Mouse (Mus musculus) kidney, embryonic 14.5 days (tissue): ENCODE data around the gene Robo3. TPM values are rescaled to one million over a fixed set of nuclear protein-coding genes. Genes with fewer than 3 reads are reported as not detected.

Experiments used
- ATAC-seq: fragments of 200-750 bp; cut with Nextera tagmentation; 2 replicates; pipeline ENCODE4 v1.8.0; 2017; ENCODE audit warnings: moderate number of reproducible peaks, mild to moderate bottlenecking, moderate TSS enrichment, moderate library complexity; ENCODE audit not compliant: low FRiP score, low TSS enrichment
- H3K27ac ChIP-seq: fragments of 300-500 bp; sonication (generic); 2 replicates; pipeline ENCODE4 v1.5.1; 2014; ENCODE audit warnings: low read depth, mild to moderate bottlenecking, low read length, moderate library complexity, mixed read lengths
- H3K27me3 ChIP-seq: fragments of 300-500 bp; sonication (generic); 2 replicates; pipeline ENCODE4 v1.6.1; 2014; ENCODE audit warnings: mild to moderate bottlenecking, low read length; ENCODE audit not compliant: control insufficient read depth, insufficient read depth
- H3K36me3 ChIP-seq: fragments of 300-500 bp; sonication (generic); 2 replicates; pipeline ENCODE4 v1.6.1; 2014; ENCODE audit warnings: low read length, mixed read lengths; ENCODE audit not compliant: control insufficient read depth, insufficient read depth
- H3K4me1 ChIP-seq: fragments of 300-500 bp; sonication (generic); 2 replicates; pipeline ENCODE4 v1.6.1; 2014; ENCODE audit warnings: low read length, mixed read lengths; ENCODE audit not compliant: control insufficient read depth, insufficient read depth
- H3K4me2 ChIP-seq: fragments of 300-500 bp; sonication (generic); replicated peaks from 2 replicates; pipeline ENCODE4 v1.6.1; 2014; ENCODE audit warnings: low read depth, mild to moderate bottlenecking, low read length
- H3K4me3 ChIP-seq: fragments of 300-500 bp; sonication (generic); 2 replicates; pipeline ENCODE4 v1.5.1; 2014; ENCODE audit warnings: mild to moderate bottlenecking, low read length
- H3K9ac ChIP-seq: fragments of 300-500 bp; sonication (generic); 2 replicates; pipeline ENCODE4 v1.6.1; 2014; ENCODE audit warnings: low read depth, mild to moderate bottlenecking, low read length, moderate library complexity
- H3K9me3 ChIP-seq: fragments of 300-500 bp; sonication (generic); 2 replicates; pipeline ENCODE4 v1.6.1; 2016; ENCODE audit warnings: low read length; ENCODE audit not compliant: control insufficient read depth
- WGBS: fragments of 180-500 bp; shearing (Covaris S2); extraction: QIAGEN DNeasy Blood & Tissue Kit; methylation state at CpG from one replicate; pipeline ENCODE4 v1.1.7; 2014; 5-methylcytosine and 5-hydroxymethylcytosine counted together
- polyA plus RNA-seq: library from polyadenylated mRNA; unstranded; fragments of >200 nt; fragmentation: Nextera tagmentation; extraction: Ambion mirVana; gene quantifications from 2 replicates; pipeline ENCODE4 v1.2.1, GENCODE M21; 2014

Robo3 gene
- polyA plus RNA-seq, 1 experiment from 2014 or later: 0.09 TPM

- no peaks in the 10 kb centered on the region for H3K9me3 ChIP-seq
These were observed 24.1 kb upstream of the Robo3 start for GRCm38 (mm10) chr9:37457151-37457550.

GRCm38 (mm10) chr9:37456481-37456910 is 23.4 kb upstream of the Robo3 start:
- peak overlapping the region; percentile 35; the same call in 1 of the 2 replicates for H3K4me2 ChIP-seq
- H3K36me3 ChIP-seq: no peaks in the 10 kb centered on the region
- H3K27ac ChIP-seq: no peak overlapping the region
- WGBS: 0% methylated on average over 20 of the region's 20 CpGs
- ATAC-seq: peak; percentile 26; the same call in 1 of the 2 replicates
- peak overlapping the region; percentile 23 for H3K4me3 ChIP-seq
- no peak overlapping the region for H3K9ac ChIP-seq
- H3K4me1 ChIP-seq: peaks cover 11% of the 10 kb centered on the region; the same call in 1 of the 2 replicates
- no peaks in the 10 kb centered on the region for H3K9me3 ChIP-seq
- peaks cover 96% of the 10 kb centered on the region for H3K27me3 ChIP-seq

More at GRCm38 (mm10) chr9:37457151-37457550, 24.1 kb upstream of the Robo3 start:
- no peak overlapping the region for H3K9ac ChIP-seq
- no peak overlapping the region for H3K4me2 ChIP-seq
- H3K36me3 ChIP-seq: no peaks in the 10 kb centered on the region
- WGBS: 39% methylated on average over 1 of the region's 1 CpGs
- no peak for ATAC-seq
- H3K4me3 ChIP-seq: no peak overlapping the region
- H3K27ac ChIP-seq: no peak overlapping the region
- H3K4me1 ChIP-seq: peaks cover 11% of the 10 kb centered on the region; the same call in 1 of the 2 replicates
- H3K27me3 ChIP-seq: peaks cover 96% of the 10 kb centered on the region

- Histone ChIP-seq H3K36me3 (no peaks in the 10 kb centered on the region), H3K27me3 (peaks cover 97% of the 10 kb centered on the region), H3K4me2 (no peak overlapping the region), H3K27ac (no peak overlapping the region), H3K9ac (no peak overlapping the region), H3K4me1 (peaks cover 11% of the 10 kb centered on the region; the same call in 1 of the 2 replicates), H3K9me3 (no peaks in the 10 kb centered on the region), H3K4me3 (0 out of 2 replicates have a peak overlapping the region, but pooled peaks have one; percentile 23)
- ATAC-seq: no peak
- 3% methylated on average over 8 of the region's 8 CpGs for WGBS
These were observed 22.8 kb upstream of the Robo3 start for GRCm38 (mm10) chr9:37455868-37456267.

- Histone ChIP-seq H3K9me3 (no peaks in the 10 kb centered on the region), H3K27me3 (peaks cover 91% of the 10 kb centered on the region), H3K27ac (no peak overlapping the region), H3K9ac (no peak overlapping the region), H3K4me3 (no peak overlapping the region), H3K36me3 (no peaks in the 10 kb centered on the region), H3K4me1 (peaks cover 6% of the 10 kb centered on the region; the same call in 1 of the 2 replicates), H3K4me2 (no peak overlapping the region)
- ATAC-seq: no peak
- 14% methylated on average over 3 of the region's 3 CpGs for WGBS
These were observed 21.9 kb upstream of the Robo3 start for GRCm38 (mm10) chr9:37454991-37455390.

- Histone ChIP-seq H3K9me3 (no peaks in the 10 kb centered on the region), H3K4me1 (peaks cover 6% of the 10 kb centered on the region; the same call in 1 of the 2 replicates), H3K9ac (no peak overlapping the region; the same call in 1 of the 2 replicates), H3K27ac (no peak overlapping the region), H3K4me2 (no peak overlapping the region), H3K4me3 (no peak overlapping the region), H3K36me3 (no peaks in the 10 kb centered on the region), H3K27me3 (peaks cover 84% of the 10 kb centered on the region)
- ATAC-seq: no peak; the same call in 1 of the 2 replicates
- WGBS: 6% methylated on average over 6 of the region's 6 CpGs
These were observed 21.0 kb upstream of the Robo3 start for GRCm38 (mm10) chr9:37454011-37454492.

- H3K4me3 ChIP-seq: no peak overlapping the region
- H3K4me1 ChIP-seq: peaks cover 6% of the 10 kb centered on the region; the same call in 1 of the 2 replicates
- no peak overlapping the region for H3K4me2 ChIP-seq
- WGBS: 36% methylated on average over 4 of the region's 4 CpGs
- no peaks in the 10 kb centered on the region for H3K9me3 ChIP-seq
- H3K36me3 ChIP-seq: no peaks in the 10 kb centered on the region
- ATAC-seq: no peak
- H3K27me3 ChIP-seq: peaks cover 77% of the 10 kb centered on the region
- H3K27ac ChIP-seq: no peak overlapping the region
- H3K9ac ChIP-seq: no peak overlapping the region
These were observed 20.3 kb upstream of the Robo3 start for GRCm38 (mm10) chr9:37453328-37453727.

GRCm38 (mm10) chr9:37452401-37452800 is 19.4 kb upstream of the Robo3 start:
- Histone ChIP-seq H3K4me3 (no peak overlapping the region), H3K36me3 (no peaks in the 10 kb centered on the region), H3K4me1 (peaks cover 6% of the 10 kb centered on the region; the same call in 1 of the 2 replicates), H3K9me3 (no peaks in the 10 kb centered on the region), H3K27ac (no peak overlapping the region), H3K27me3 (peaks cover 68% of the 10 kb centered on the region), H3K4me2 (no peak overlapping the region), H3K9ac (no peak overlapping the region)
- no peak for ATAC-seq
- 2% methylated on average over 5 of the region's 5 CpGs for WGBS

GRCm38 (mm10) chr9:37437772-37438735 is 5.0 kb upstream of the Robo3 start:
- no peak overlapping the region for H3K4me3 ChIP-seq

GRCm38 (mm10) chr9:37435616-37436015 is 2.6 kb upstream of the Robo3 start:
- ATAC-seq: no peak
- Histone ChIP-seq H3K27me3 (peaks cover 54% of the 10 kb centered on the region), H3K4me1 (peaks cover 6% of the 10 kb centered on the region; the same call in 1 of the 2 replicates), H3K4me2 (no peak overlapping the region), H3K27ac (no peak overlapping the region), H3K9me3 (no peaks in the 10 kb centered on the region), H3K9ac (no peak overlapping the region), H3K36me3 (no peaks in the 10 kb centered on the region), H3K4me3 (no peak overlapping the region)
- WGBS: 5% methylated on average over 4 of the region's 4 CpGs

More at GRCm38 (mm10) chr9:37437772-37438735, 5.0 kb upstream of the Robo3 start:
- H3K36me3 ChIP-seq: no peaks in the 10 kb centered on the region
- H3K9me3 ChIP-seq: no peaks in the 10 kb centered on the region
- no peaks in the 10 kb centered on the region for H3K4me1 ChIP-seq
- WGBS: 33% methylated on average over 3 of the region's 3 CpGs
- H3K9ac ChIP-seq: no peak overlapping the region
- ATAC-seq: no peak
- H3K4me2 ChIP-seq: no peak overlapping the region
- peaks cover 30% of the 10 kb centered on the region for H3K27me3 ChIP-seq
- no peak overlapping the region for H3K27ac ChIP-seq
